Mouse (Mus musculus): ENCODE results near the gene Abca3.
"Not testable (repeated sequence)": the region's sequence is repeated elsewhere in the genome, so short reads cannot be mapped to it uniquely, and the experiment has no call there.

Abca3 gene

DNA sequence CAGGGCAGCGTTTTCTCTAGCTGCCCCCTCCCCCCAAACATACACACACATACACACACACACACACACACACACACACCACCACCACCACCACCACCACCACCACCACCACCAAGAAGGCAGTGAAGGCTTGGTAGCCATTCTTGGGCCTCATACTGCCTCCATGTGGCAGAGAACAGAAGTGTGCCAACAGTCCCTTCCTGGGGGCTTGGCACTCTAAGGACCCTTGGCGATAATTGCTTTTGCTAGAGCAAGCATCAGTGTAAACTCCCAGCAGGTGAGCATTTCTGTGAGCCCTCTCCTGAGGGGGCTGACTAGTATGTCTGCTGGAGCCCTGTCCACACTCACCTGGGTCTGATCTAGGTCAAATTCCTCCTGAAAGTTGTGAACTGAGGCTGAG lies 89.4 kb downstream of the Abca3 start:
- peak; percentile 54 for DNase-seq (ENCODE audit: low read depth)

- no peak for DNase-seq (ENCODE audit: low read depth)
Observed at GRCm38 (mm10) chr17:24442107-24442506, 90.4 kb downstream of the Abca3 start.

- no peak for DNase-seq (ENCODE audit: low read depth)
Observed at GRCm38 (mm10) chr17:24442632-24443155, 90.9 kb downstream of the Abca3 start, which contains the start of gene Dnase1l2. Dnase1l2 (minus strand) TSS chr17:24443105.

DNA sequence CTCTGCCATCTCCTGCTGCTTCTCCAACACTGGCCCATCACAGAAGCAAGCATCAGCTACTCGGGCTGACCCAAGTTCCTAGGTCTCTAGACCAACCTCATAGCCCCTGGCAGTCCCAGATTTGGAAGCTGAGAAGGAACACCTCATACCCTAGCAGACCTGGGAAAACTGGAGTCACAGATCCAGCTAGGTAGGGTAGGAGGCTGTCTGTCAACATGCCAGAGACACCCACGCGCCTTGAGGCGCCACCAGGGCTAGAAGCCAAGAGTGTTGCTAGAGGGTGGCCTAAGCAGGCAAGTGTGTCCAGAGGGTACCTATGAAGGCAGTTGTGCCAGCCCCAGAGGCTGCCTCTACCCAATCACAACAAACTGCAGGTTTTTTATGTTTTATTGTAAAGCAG lies 91.7 kb downstream of the Abca3 start:
- DNase-seq (ENCODE audit: low read depth), result no peak

DNA sequence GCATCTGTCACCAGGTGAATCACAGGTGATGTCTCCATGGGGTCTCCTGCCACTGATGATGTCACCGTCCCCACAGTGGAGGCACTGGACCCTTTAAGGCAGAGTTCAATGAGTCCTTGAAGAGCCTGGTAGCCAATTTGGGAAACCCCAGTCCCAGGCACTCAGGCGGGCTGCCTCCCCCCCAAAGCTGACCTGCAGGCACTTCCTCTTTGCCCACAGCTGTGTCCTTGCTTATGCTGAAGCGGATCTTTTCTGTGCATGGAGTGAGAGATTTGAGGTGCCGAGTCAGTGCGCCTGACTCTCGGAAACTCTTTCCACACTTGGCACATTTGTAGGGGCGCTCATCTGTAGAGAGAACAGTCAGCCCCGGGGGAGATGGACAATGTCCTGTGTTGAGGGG lies 94.8 kb downstream of the Abca3 start:
- no peak for DNase-seq (ENCODE audit: low read depth)

DNA sequence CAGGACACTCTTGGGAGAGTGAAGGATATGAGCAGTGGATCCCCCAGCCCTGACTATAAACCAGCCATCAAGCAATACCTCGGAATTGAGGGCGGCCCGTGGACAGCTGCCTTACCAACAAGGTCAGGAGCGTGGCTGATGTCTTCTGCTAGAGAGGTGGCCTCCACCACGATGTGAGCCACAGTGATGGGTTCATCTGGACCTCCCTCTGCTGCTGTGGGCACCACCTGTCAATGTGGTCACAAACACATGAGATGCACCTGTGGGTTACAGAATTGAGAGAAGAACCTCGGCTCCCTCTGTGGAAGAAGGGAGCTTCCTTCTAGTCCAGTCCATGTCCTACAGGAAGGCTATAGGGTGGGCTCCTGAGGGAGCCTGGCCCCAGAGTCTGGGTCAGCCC lies 97.8 kb downstream of the Abca3 start:
- no peak for DNase-seq (ENCODE audit: low read depth)

GRCm38 (mm10) chr17:24451220-24451619 lies 99.5 kb downstream of the Abca3 start:
- DNase-seq (ENCODE audit: low read depth), result no peak

DNA sequence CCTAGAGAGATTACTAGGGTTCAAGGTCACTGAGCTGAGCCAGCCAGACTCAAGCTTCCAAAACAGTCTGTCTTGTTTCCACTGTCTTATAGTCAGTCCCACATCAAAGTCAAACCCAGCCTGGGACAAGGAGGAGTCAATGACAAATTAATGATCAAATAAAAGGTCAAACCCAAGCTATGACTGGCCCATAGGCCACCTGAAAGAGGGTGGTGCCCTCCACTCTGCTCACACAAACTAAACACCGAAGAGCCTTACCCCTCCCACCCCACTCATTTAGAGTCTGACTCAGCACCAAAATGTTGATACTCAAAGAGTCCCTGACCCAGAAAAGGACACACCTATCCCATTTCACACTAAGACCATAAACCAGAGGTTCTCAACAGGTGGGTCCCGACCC lies 101.6 kb downstream of the Abca3 start:
- no peak for DNase-seq (ENCODE audit: low read depth)

DNA sequence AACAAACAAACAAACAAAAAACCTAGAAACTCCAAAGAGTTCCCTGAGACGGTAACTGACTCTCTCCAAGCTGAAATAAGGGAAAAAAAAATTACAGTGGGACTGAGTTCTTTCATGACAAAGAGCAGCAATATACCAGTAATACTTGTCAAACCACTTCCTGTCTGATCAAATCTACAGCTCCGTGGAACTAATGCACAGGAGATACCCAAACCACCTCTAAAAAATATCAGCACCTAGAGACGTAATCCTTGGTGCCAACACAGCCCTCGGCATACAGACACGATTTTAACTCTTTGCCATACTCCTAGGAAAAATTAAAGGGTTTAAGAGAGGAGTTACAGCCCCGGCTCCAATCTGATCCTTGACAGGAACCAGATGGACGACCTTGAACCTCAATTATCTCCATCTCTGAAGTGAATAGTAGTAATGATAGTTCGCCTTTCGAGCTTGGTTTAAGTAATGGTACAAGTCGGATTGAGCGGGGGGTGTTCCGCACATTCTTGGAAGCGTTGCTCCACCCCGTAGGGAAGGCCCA lies 102.5 kb downstream of the Abca3 start:
- DNase-seq (ENCODE audit: low read depth), result no peak

DNA sequence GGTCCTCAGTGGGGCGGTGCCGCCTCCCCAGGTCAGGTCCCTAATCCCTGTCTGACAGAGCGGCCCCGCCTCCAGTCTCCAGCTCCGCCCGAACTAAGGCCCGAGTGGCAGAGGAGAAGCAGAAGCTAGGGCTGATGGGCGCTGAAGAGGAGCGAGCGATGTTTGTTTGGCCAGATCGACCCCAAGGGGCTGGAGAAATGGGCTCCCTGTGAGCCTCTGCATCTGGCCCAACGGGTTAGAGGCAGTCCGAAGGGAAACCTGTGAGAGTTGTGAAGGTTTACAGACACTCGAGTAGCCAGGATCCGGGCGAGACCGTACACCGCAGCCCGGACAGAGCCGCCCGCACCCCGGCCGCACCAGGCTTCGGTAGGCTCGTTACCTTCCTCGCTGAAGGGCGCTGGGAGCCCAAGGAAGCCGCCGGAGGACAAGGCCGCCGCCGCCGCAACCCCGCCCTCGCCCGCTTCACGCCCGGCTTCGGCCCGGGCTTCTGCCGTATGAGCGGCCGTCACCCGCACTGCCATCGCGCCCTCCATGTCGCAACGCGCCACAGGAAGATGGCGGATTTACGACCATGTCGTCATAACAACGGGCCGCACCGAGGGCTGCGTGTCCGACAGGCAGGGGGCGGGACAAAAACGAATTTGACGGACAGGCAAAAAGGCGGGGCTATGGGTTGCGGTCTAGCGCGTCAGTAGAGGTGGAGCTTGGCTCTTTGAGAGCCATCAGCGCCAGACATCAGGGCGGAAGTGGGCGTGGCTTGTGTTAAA lies 103.2 kb downstream of the Abca3 start:
- DNase-seq (ENCODE audit: low read depth), result peak; percentile 99

- not testable (repeated sequence) for DNase-seq (ENCODE audit: low read depth)
Observed at GRCm38 (mm10) chr17:24455523-24456206, 103.9 kb downstream of the Abca3 start.

Measured in NIH3T3 (cell line).